Mouse (Mus musculus): ENCODE data around the gene Znrf2. TPM values are rescaled to one million over a fixed set of nuclear protein-coding genes. Genes with fewer than 3 reads are reported as not detected.
A peak's percentile ranks its signal among the peaks of the same experiment; 100 is the strongest.
"Not testable (repeated sequence)": the region's sequence is repeated elsewhere in the genome, so short reads cannot be mapped to it uniquely, and the experiment has no call there.

Gene Znrf2
- total RNA-seq, 1 experiment from 2014 or later, result 62.5 TPM

- ATAC-seq (replicated peaks; ENCODE audit: low read depth, poor library complexity, severe bottlenecking), result no peak
These were observed 10.9 kb upstream of the Znrf2 start for GRCm38 (mm10) chr6:54805779-54806178.

- ATAC-seq (replicated peaks; ENCODE audit: low read depth, poor library complexity, severe bottlenecking), result peak; percentile 79
These were observed 7.0 kb upstream of the Znrf2 start for GRCm38 (mm10) chr6:54809531-54810313.

- no peak for ATAC-seq (replicated peaks; ENCODE audit: low read depth, poor library complexity, severe bottlenecking)
These were observed 6.4 kb upstream of the Znrf2 start for GRCm38 (mm10) chr6:54810314-54810646.

- peak; percentile 48 for ATAC-seq (replicated peaks; ENCODE audit: low read depth, poor library complexity, severe bottlenecking)
These were observed 5.0 kb upstream of the Znrf2 start for GRCm38 (mm10) chr6:54811546-54812250.

GRCm38 (mm10) chr6:54812276-54812675, 4.4 kb upstream of the Znrf2 start:
- ATAC-seq (replicated peaks; ENCODE audit: low read depth, poor library complexity, severe bottlenecking), result no peak

- no peak for ATAC-seq (replicated peaks; ENCODE audit: low read depth, poor library complexity, severe bottlenecking)
These were observed 1.1 kb upstream of the Znrf2 start for GRCm38 (mm10) chr6:54815428-54816130.

- ATAC-seq (replicated peaks; ENCODE audit: low read depth, poor library complexity, severe bottlenecking), result peak; percentile 73
These were observed 601 bp downstream of the Znrf2 start for GRCm38 (mm10) chr6:54817266-54817767.

- no peak for ATAC-seq (replicated peaks; ENCODE audit: low read depth, poor library complexity, severe bottlenecking)
These were observed 1.7 kb downstream of the Znrf2 start for GRCm38 (mm10) chr6:54818389-54818788.

- ATAC-seq (replicated peaks; ENCODE audit: low read depth, poor library complexity, severe bottlenecking), result no peak
These were observed 2.6 kb downstream of the Znrf2 start for GRCm38 (mm10) chr6:54819272-54819671.

GRCm38 (mm10) chr6:54819746-54820145, 3.0 kb downstream of the Znrf2 start:
- ATAC-seq (replicated peaks; ENCODE audit: low read depth, poor library complexity, severe bottlenecking), result no peak

GRCm38 (mm10) chr6:54822348-54822747, 5.6 kb downstream of the Znrf2 start:
- no peak for ATAC-seq (replicated peaks; ENCODE audit: low read depth, poor library complexity, severe bottlenecking)

GRCm38 (mm10) chr6:54824561-54824960, 7.8 kb downstream of the Znrf2 start:
- not testable (repeated sequence) for ATAC-seq (replicated peaks; ENCODE audit: low read depth, poor library complexity, severe bottlenecking)

GRCm38 (mm10) chr6:54827481-54827880, 10.8 kb downstream of the Znrf2 start:
- ATAC-seq (replicated peaks; ENCODE audit: low read depth, poor library complexity, severe bottlenecking), result no peak

GRCm38 (mm10) chr6:54828274-54828673, 11.6 kb downstream of the Znrf2 start:
- ATAC-seq (replicated peaks; ENCODE audit: low read depth, poor library complexity, severe bottlenecking), result peak; percentile 78

- no peak for ATAC-seq (replicated peaks; ENCODE audit: low read depth, poor library complexity, severe bottlenecking)
These were observed 13.5 kb downstream of the Znrf2 start for GRCm38 (mm10) chr6:54830048-54830772.

GRCm38 (mm10) chr6:54831069-54831720, 14.5 kb downstream of the Znrf2 start:
- no peak for ATAC-seq (replicated peaks; ENCODE audit: low read depth, poor library complexity, severe bottlenecking)

- ATAC-seq (replicated peaks; ENCODE audit: low read depth, poor library complexity, severe bottlenecking), result no peak
These were observed 16.7 kb downstream of the Znrf2 start for GRCm38 (mm10) chr6:54833427-54833826.

- ATAC-seq (replicated peaks; ENCODE audit: low read depth, poor library complexity, severe bottlenecking), result 0 out of 2 replicates have a peak, but pooled peaks have one; percentile 45
These were observed 19.9 kb downstream of the Znrf2 start for GRCm38 (mm10) chr6:54836666-54837065.

- ATAC-seq (replicated peaks; ENCODE audit: low read depth, poor library complexity, severe bottlenecking), result no peak
These were observed 24.7 kb downstream of the Znrf2 start for GRCm38 (mm10) chr6:54841399-54841798.

- ATAC-seq (replicated peaks; ENCODE audit: low read depth, poor library complexity, severe bottlenecking), result no peak
These were observed 25.3 kb downstream of the Znrf2 start for GRCm38 (mm10) chr6:54842041-54842440.

All from common myeloid progenitor, adult 5-6 weeks (primary cell).